Mouse (Mus musculus): Measurements from ENCODE around the gene Slc5a2. TPM values are rescaled to one million over a fixed set of nuclear protein-coding genes. Genes with fewer than 3 reads are reported as not detected.

The Slc5a2 gene
- polyA plus RNA-seq, 1 experiment, result 0.51 TPM

DNA sequence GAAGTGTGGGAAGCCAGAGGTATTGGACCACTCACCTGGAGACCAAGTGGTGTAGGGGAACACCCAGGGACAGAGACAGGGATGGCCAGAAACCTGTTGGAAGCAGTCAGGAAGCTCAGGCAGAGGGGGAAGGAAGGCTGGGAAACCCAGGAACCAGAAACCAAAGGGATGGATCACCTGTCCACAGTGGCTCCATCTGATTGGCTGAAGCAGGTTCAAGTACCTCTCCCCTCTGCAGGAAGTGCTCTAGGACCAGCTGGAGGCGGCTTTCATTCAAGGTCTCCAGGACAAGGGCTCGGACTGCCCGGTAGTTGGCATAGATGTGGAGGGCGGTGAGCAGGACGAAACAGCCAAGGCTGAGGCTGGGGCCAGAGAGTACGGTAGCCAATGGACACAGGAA, 10.6 kb downstream of the Slc5a2 start:
- no peak for TF ChIP-seq POLR2A (IDR thresholded peaks at IDR 0.05; ENCODE audit: borderline replicate concordance, insufficient read depth, low read length)
- no peak for TF ChIP-seq CTCF (IDR thresholded peaks at IDR 0.05; ENCODE audit: borderline replicate concordance, insufficient read depth, low read depth, low read length)
- Histone ChIP-seq H3K27me3 (ENCODE audit: control insufficient read depth, insufficient read depth, low read length) (no peaks in the 10 kb centered on the region), H3K4me1 (ENCODE audit: control insufficient read depth, insufficient read depth, low read length) (peaks cover 10% of the 10 kb centered on the region), H3K4me3 (replicated peaks; ENCODE audit: insufficient read depth, low read depth, low read length) (no peak overlapping the region), H3K27ac (ENCODE audit: insufficient read depth, low read length) (no peak overlapping the region)
- no peak for DNase-seq
- 69% methylated on average over 6 of the region's 6 CpGs for WGBS

DNA sequence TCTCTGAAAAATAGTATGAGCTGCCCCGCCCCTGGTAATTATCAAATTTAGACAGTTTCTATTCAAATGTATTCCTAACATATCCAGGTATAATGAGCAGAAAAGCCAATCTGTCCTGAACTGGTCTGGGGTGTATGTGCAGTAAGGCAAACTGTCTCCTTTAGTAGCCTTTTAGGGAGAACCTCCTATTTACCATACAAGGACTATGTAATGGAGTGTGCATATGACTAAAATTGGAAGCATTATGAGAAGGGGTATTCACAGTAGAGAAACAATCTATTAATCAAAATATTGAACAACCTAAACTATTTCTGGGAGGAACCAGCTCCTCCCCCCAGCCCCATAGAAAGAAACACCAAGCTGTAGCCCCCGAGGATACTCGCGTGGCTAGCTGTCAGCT, 14.3 kb downstream of the Slc5a2 start:
- TF ChIP-seq CTCF (IDR thresholded peaks at IDR 0.05; ENCODE audit: borderline replicate concordance, insufficient read depth, low read depth, low read length), result no peak
- TF ChIP-seq POLR2A (IDR thresholded peaks at IDR 0.05; ENCODE audit: borderline replicate concordance, insufficient read depth, low read length), result no peak
- Histone ChIP-seq H3K27ac (ENCODE audit: insufficient read depth, low read length) (no peak overlapping the region), H3K4me1 (ENCODE audit: control insufficient read depth, insufficient read depth, low read length) (no peaks in the 10 kb centered on the region; the same call in 1 of the 2 replicates), H3K27me3 (ENCODE audit: control insufficient read depth, insufficient read depth, low read length) (no peaks in the 10 kb centered on the region), H3K4me3 (replicated peaks; ENCODE audit: insufficient read depth, low read depth, low read length) (no peak overlapping the region)
- WGBS, result 89% methylated on average over 4 of the region's 4 CpGs
- no peak for DNase-seq

DNA sequence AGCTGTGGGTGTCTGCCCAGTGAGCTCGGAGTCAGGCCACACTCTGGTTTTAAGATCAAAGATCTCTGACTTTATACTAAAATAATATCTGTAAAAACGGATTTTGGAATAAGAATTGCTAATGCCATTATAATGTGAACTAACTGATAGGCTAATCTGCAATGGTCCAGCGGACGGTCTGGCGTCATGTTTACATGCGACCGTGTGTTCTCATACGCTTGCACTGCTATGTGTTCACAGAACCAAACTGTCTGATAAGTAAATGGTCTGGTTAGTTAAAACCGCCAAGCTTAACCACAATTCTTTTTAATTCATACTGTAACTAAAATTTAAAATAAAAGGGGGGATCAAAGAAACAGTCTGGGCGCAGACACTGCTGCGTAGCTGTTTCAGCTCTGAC, 16.3 kb downstream of the Slc5a2 start:
- H3K4me3 ChIP-seq (replicated peaks; ENCODE audit: insufficient read depth, low read depth, low read length), result no peak overlapping the region
- no peak for TF ChIP-seq CTCF (IDR thresholded peaks at IDR 0.05; ENCODE audit: borderline replicate concordance, insufficient read depth, low read depth, low read length)
- no peak for TF ChIP-seq POLR2A (IDR thresholded peaks at IDR 0.05; ENCODE audit: borderline replicate concordance, insufficient read depth, low read length)
- H3K27ac ChIP-seq (ENCODE audit: insufficient read depth, low read length), result no peak overlapping the region
- H3K27me3 ChIP-seq (ENCODE audit: control insufficient read depth, insufficient read depth, low read length), result no peaks in the 10 kb centered on the region
- WGBS, result 90% methylated on average over 11 of the region's 11 CpGs
- no peak for DNase-seq
- no peaks in the 10 kb centered on the region; the same call in 1 of the 2 replicates for H3K4me1 ChIP-seq (ENCODE audit: control insufficient read depth, insufficient read depth, low read length)

DNA sequence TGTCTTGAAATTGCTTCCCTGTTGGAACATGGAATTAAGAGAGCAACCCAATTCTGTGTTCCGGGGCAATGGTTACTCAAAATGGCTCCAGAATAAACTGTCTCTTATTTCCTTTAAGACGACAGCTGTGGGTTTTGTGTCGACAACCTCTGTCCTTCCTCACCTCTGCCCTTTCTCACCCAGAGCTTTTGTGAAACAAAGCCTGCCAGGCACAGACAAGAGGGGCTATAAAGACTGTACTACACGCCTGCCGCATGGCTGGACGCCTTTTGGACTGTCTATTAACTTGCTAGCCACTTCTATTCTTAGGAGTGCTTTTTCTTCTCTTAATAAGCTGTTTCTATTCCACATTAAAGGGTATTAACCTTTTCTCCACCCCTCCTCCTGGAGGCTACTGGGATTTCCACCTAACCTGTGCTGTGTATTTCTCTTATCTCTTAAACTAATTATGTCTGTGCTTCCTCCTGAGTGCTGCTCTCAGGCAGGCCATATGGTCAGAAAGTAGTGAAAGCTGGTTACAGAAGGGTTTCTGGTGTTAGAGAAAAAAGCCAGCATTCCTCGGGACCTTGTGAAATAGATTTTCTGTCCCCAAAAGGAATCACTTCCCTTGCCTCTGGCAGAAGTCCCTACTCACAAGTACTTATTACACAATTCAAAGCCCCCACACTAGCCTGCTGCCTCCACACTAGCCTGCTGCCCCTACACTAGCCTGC, 17.2 kb downstream of the Slc5a2 start:
- H3K4me1 ChIP-seq (ENCODE audit: control insufficient read depth, insufficient read depth, low read length), result no peaks in the 10 kb centered on the region
- no peak overlapping the region for H3K4me3 ChIP-seq (replicated peaks; ENCODE audit: insufficient read depth, low read depth, low read length)
- WGBS, result 51% methylated on average over 7 of the region's 7 CpGs
- no peak for DNase-seq
- TF ChIP-seq POLR2A (IDR thresholded peaks at IDR 0.05; ENCODE audit: borderline replicate concordance, insufficient read depth, low read length) (no peak), CTCF (IDR thresholded peaks at IDR 0.05; ENCODE audit: borderline replicate concordance, insufficient read depth, low read depth, low read length) (no peak)
- H3K27ac ChIP-seq (ENCODE audit: insufficient read depth, low read length), result no peak overlapping the region
- no peaks in the 10 kb centered on the region for H3K27me3 ChIP-seq (ENCODE audit: control insufficient read depth, insufficient read depth, low read length)

DNA sequence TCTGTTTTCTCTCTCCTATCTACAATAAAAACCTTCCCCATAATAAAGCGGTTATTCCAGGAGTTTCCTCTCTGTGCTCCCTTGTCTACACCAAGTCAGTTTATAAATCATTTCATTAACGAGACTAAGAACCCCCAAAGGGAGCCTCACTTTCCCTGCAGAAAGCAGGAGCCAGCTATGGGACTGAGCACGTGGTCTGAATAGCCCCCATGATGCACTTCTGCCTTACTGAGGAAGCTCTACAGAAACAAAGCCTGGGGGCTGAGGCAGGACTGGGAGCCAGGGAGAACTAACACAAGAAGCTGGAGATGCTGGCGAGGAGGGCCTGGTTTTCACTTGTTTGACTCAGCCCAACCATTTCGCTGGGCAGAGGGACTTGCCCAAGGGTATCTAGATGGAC, 18.6 kb downstream of the Slc5a2 start:
- Histone ChIP-seq H3K27me3 (ENCODE audit: control insufficient read depth, insufficient read depth, low read length) (no peaks in the 10 kb centered on the region), H3K27ac (ENCODE audit: insufficient read depth, low read length) (no peak overlapping the region), H3K4me1 (ENCODE audit: control insufficient read depth, insufficient read depth, low read length) (no peaks in the 10 kb centered on the region), H3K4me3 (replicated peaks; ENCODE audit: insufficient read depth, low read depth, low read length) (no peak overlapping the region)
- WGBS, result 68% methylated on average over 5 of the region's 5 CpGs
- DNase-seq, result no peak
- TF ChIP-seq CTCF (IDR thresholded peaks at IDR 0.05; ENCODE audit: borderline replicate concordance, insufficient read depth, low read depth, low read length) (no peak), POLR2A (IDR thresholded peaks at IDR 0.05; ENCODE audit: borderline replicate concordance, insufficient read depth, low read length) (no peak)

DNA sequence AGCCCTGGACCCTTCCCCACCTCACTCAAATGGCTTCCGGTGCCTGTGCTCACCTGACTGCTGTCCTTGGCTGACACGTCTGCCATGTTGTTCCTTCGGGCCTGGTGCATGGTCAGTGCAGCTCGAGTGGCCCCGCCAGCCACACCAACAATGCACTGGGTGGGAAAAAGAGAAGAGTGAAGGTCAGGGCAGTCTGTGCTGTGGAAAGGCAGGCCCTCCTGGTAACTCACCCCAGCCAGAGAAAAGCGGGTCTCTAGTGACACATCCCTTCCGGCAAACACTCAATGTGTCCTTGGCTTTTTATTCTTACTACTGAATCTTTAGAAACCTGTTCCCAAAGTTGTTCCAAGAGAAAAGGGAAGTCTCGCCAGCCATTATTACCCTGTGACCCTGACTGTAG, 19.6 kb downstream of the Slc5a2 start:
- TF ChIP-seq POLR2A (IDR thresholded peaks at IDR 0.05; ENCODE audit: borderline replicate concordance, insufficient read depth, low read length) (no peak), CTCF (IDR thresholded peaks at IDR 0.05; ENCODE audit: borderline replicate concordance, insufficient read depth, low read depth, low read length) (no peak)
- Histone ChIP-seq H3K27me3 (ENCODE audit: control insufficient read depth, insufficient read depth, low read length) (no peaks in the 10 kb centered on the region), H3K4me1 (ENCODE audit: control insufficient read depth, insufficient read depth, low read length) (no peaks in the 10 kb centered on the region), H3K27ac (ENCODE audit: insufficient read depth, low read length) (no peak overlapping the region), H3K4me3 (replicated peaks; ENCODE audit: insufficient read depth, low read depth, low read length) (no peak overlapping the region)
- WGBS, result 92% methylated on average over 8 of the region's 8 CpGs
- no peak for DNase-seq

DNA sequence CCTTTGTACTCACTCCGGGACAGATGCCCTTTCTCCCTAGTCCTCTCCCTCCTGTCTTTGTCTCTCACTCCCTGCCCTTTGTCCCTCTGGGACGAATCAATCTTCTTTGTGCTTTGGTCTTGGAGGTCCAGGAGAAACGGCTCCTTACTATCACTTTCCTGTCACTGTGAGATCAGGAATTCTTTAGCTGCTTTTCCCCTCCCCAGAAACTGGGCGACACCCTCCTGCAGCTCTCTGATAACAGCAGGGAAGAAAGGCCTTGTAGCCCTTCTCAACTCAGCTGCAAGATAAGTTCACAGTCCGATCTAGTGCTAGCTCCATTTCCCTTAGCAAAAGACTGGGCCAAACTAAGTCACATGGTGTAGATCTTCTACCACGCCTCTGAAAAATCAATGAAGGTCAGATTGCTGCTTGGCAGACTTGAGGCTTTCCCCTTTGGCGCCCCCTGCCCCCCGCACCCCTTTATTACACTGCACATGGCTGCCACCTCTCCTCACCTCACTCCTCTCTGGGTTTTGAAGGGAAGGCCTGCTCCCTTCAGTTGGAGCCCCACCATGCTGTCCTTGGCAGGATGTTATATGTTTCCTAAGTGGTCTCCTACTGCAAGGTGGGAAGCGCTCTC, 23.6 kb downstream of the Slc5a2 start:
- no peak overlapping the region for H3K4me3 ChIP-seq (replicated peaks; ENCODE audit: insufficient read depth, low read depth, low read length)
- no peak for DNase-seq
- no peaks in the 10 kb centered on the region for H3K4me1 ChIP-seq (ENCODE audit: control insufficient read depth, insufficient read depth, low read length)
- 25% methylated on average over 9 of the region's 9 CpGs for WGBS
- no peaks in the 10 kb centered on the region for H3K27me3 ChIP-seq (ENCODE audit: control insufficient read depth, insufficient read depth, low read length)
- no peak for TF ChIP-seq POLR2A (IDR thresholded peaks at IDR 0.05; ENCODE audit: borderline replicate concordance, insufficient read depth, low read length)
- TF ChIP-seq CTCF (IDR thresholded peaks at IDR 0.05; ENCODE audit: borderline replicate concordance, insufficient read depth, low read depth, low read length), result no peak; the same call in 1 of the 2 replicates
- no peak overlapping the region for H3K27ac ChIP-seq (ENCODE audit: insufficient read depth, low read length)

DNA sequence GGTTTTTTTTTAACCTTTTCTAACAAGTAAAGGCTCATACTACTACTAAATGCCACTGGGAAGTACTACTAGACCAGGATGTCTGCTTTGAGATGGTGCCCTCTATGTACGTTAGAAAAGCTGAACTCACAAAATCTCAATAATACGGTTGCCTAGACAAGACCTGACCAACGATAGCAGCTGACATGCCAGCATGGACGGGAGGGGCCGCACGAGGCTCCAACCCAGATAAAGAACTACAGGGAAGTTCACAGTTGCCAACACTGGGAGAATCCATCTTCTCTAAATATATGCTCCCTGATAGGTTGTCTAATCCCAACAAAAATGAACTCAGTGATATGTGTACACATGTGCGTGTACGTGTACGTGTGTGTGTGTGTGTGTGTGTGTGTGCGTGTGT, 29.3 kb downstream of the Slc5a2 start:
- 81% methylated on average over 10 of the region's 10 CpGs for WGBS
- H3K4me3 ChIP-seq (replicated peaks; ENCODE audit: insufficient read depth, low read depth, low read length), result no peak overlapping the region
- H3K27me3 ChIP-seq (ENCODE audit: control insufficient read depth, insufficient read depth, low read length), result no peaks in the 10 kb centered on the region
- TF ChIP-seq CTCF (IDR thresholded peaks at IDR 0.05; ENCODE audit: borderline replicate concordance, insufficient read depth, low read depth, low read length) (no peak), POLR2A (IDR thresholded peaks at IDR 0.05; ENCODE audit: borderline replicate concordance, insufficient read depth, low read length) (no peak)
- DNase-seq, result no peak
- H3K4me1 ChIP-seq (ENCODE audit: control insufficient read depth, insufficient read depth, low read length), result no peaks in the 10 kb centered on the region
- no peak overlapping the region for H3K27ac ChIP-seq (ENCODE audit: insufficient read depth, low read length)

Data from cerebellum, adult 2 months (tissue).